Mouse (Mus musculus) thymus, postnatal 4 days (tissue): ENCODE data around the gene Gm17067.
A peak's percentile ranks its signal among the peaks of the same experiment; 100 is the strongest.
"Not testable (repeated sequence)": the region's sequence is repeated elsewhere in the genome, so short reads cannot be mapped to it uniquely, and the experiment has no call there.

Experiments used
- DNase-seq: peaks from one replicate; pipeline ENCODE4 v3.0.0; 2021

The Gm17067 gene

DNA sequence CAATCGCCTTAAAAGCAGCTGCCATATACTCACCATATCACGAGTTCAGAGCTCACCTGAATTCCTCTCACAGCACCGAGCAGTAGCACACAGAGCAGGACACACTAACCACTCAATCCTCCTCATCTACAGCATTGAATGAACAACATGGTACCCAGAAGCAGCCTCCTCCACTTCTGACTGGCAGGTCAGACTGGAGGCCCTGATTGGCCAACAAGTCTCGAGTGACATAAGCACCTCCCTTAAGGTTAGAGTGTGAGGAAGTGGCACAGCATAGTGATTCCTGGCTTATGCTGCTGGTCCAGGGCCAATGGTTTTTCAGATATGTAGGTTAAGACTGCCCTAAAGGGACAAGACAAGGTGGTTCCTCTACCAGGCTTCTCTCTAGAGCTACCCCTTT, at the start of gene Gm17067:
TSS of gene Gm17067 (minus strand) at position 101 of the 400 bp plus-strand sequence.
- DNase-seq, result not testable (repeated sequence)

DNA sequence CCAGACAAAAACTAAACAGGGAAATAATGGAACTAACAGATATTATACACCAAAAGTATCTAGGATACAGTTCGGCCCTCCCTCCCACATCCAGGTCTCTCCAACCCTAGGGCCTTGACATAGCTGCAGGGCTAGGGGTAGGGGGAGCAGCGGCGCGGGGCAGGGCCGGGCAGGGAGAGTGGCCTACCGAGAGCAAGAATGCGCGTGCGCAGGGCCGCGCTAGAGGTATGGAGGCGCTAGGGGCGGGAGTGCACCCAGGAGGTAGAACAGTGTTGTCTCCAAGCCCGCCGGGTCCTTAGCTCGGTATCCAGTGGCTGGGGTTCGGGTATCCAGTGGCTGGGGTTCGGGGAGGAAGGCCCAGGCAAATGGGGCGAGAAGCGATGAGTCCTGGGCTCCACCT, 23.0 kb upstream of the Gm17067 start:
- no peak for DNase-seq

DNA sequence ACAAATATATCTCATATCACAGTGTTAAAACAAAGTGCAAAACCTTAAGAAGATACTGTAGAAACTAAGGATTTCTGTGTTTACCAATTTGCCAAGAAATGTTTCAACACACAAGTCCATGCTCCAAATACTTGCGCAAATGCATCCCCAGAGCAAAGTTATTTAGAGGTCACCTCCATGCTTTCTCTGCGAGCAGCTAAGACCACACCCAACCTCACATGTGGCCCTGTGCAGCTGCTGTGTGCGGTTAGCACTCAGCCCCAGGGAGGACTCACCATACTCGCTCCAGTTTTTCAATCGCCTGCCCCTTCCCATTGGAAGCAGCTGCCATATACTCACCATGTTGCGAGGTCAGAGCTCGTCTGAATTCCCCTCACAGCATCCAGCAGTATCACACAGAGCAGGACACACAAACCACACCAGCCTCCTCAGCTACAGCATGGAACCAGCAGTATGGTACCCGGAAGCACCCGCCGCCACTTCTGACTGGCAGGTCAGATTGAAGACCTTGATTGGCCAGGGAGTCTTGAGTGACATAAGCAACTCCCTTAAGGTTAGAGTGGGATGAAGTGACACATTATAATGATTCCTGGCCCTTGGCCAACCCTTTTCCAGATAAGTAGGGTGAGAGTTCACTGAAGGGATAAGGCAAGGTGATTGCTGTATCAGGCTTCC, 11.9 kb upstream of the Gm17067 start:
- no peak for DNase-seq

DNA sequence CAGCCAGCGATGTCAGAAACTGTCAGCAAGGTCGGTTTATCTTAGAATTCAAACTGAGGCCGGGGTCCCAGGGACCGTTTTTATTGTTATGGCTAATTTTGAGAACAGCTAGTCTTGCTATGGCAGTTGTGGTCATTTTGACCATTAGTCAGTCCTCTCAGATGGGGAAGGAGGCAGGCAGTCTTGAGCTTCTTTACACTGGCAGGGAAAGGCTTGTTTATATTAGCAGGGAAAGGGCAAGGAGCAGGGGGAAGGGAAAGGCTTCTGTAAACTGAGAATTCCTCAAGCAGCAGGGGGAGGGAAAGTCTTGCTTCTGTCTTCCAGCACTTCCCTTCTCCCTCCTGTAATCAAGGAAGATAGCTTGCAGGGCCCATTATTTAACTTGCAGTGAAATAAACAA, 33.6 kb downstream of the Gm17067 start:
- not testable (repeated sequence) for DNase-seq

DNA sequence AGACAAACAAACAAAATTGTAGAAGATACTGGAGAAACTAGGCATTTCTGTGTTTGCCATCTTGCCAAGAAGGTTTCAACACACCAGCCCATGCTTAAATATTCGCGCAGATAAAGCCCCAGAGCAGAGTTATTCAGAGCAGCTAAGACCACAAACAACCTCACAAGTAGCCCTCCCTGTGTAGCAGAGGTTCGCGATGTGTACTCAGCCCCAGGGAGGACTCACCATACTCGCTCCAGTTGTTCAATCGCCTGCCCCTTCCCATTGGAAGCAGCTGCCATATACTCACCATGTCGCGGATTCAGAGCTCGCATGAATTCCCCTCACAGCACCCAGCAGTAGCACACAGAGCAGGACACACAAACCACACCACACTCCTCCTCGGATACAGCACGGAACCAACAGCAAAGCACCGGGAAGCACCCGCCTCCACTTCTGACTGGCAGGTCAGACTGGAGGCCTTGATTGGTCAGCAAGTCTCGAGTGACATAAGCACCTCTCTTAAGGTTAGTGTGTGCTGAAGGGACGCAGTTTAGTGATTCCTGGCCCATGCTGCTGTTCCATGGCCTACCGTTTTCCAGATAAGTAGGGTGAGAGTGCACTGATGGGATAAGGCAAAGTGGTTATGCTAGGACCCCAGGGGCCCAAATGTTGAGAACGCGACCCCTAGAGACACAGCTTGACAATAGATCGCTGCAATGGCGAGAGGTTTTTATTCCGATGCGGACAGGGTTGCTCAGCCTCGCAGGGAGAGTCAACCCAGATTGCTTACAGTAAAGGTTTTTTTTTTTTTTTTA, 34.3 kb downstream of the Gm17067 start, which contains the start of gene Zfp975:
TSS of gene Zfp975 (minus strand) at position 381 of the 797 bp plus-strand sequence.
- DNase-seq, result peak; percentile 67

DNA sequence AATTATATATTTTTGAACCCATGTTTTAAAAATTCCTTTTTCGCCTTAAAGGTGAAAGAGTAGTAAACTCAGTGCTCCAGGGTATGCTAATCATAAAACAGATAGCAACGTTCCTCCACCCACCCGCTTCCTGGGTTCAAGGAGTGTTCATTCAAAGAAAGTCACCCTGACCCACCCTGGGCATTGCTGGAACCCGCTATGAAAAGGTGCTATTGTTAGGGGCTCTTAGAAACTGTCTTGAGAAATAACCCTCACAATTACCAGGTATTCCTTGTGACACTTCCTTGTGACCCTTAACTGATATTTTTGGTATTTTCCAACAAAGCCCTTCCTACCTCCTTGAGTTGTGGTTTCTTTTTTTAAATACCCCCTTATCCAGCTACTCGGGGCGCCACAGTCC, 46.7 kb downstream of the Gm17067 start:
- DNase-seq, result not testable (repeated sequence)

DNA sequence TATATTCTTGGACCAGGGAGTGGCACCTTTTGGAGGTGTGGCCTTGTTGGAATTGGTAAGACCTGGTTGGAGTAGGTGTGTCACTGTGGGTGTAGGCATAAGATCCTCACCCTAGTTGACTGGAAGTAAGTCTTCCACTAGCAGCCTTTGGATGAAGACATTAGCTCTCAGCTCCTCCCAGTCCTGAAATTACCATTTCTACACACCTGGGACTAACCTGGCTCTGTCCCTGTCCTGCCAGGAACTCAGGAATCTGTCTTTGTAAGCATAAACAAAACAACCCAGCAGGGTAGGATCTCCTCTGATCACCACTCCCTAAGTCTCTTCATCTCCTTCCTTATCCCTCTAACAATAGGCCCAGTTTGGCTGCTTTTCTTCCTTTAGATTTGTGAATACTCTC, 47.2 kb downstream of the Gm17067 start:
- not testable (repeated sequence) for DNase-seq

DNA sequence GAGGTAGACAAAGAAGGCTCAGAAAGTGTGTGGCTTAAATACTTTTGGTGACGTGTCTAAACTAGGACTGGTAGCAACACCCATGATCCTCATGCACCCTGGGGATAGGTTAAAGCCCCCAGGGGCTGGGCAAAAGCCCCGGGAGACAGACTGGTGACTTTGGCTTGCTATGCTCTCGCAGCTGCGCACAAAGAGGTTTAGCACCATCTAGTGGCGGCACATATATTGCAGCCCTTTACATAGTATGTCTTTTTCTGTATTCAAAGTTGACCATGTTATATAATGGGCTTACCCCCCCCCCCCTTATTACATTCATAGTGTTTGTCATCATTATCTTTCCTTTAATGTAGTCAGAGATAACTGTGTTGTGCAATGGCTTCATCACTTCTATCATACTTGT, 66.7 kb downstream of the Gm17067 start:
- DNase-seq, result peak; percentile 47
